Mouse (Mus musculus): ENCODE measurements around the gene Gm10491. TPM values are rescaled to one million over a fixed set of nuclear protein-coding genes. Genes with fewer than 3 reads are reported as not detected.
A peak's percentile ranks its signal among the peaks of the same experiment; 100 is the strongest.

The Gm10491 gene
- polyA plus RNA-seq, 2 experiments, result not detected

DNA sequence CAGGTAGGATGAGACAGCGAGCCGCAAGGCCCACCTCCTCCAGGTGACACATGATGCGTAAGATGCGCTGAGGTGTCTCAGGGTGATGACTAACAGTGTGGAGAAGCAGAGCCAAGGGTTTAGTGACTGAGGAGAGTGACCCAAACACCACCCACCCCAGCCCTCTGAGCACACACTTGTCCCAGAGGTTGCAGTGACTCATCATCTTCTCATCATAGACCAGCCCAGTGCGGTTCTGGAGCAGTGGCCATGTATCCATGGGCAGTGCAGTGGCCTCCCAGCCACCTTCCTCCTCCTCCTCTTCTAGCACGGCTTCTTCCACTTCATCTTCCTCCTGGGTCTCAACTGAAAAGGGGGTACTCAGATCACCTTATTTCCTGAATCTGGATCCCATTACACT is 30.0 kb upstream of the Gm10491 start:
- no peak for DNase-seq (ENCODE audit: low read depth in 3 of 3, low spot score in 3 of 3)
- Histone ChIP-seq H3K4me1 (replicated peaks; ENCODE audit: control insufficient read depth in 2 of 2, insufficient read depth in 2 of 2, low read length in 1 of 2) (no peaks in the 10 kb centered on the region), H3K36me3 (replicated peaks; ENCODE audit: control insufficient read depth, insufficient read depth, low read depth) (no peaks in the 10 kb centered on the region), H3K9me3 (ENCODE audit: control insufficient read depth, low read length) (no peaks in the 10 kb centered on the region), H3K4me3 (ENCODE audit: insufficient read depth in 1 of 2, low read depth in 2 of 2, low read length in 2 of 2) (no peak overlapping the region), H3K9ac (replicated peaks) (no peak overlapping the region), H3K27ac (no peak overlapping the region), H3K27me3 (ENCODE audit: control insufficient read depth, insufficient read depth, low read length) (no peaks in the 10 kb centered on the region), H3K4me2 (ENCODE audit: low read depth) (no peak overlapping the region)
- WGBS (ENCODE audit: insufficient replicate concordance), result 77% methylated on average over 6 of the region's 6 CpGs
- ATAC-seq (ENCODE audit: insufficient read depth), result no peak
- TF ChIP-seq EP300 (IDR thresholded peaks at IDR 0.05; ENCODE audit: low read depth) (no peak), CTCF (IDR thresholded peaks at IDR 0.05; ENCODE audit: low read depth) (no peak)

DNA sequence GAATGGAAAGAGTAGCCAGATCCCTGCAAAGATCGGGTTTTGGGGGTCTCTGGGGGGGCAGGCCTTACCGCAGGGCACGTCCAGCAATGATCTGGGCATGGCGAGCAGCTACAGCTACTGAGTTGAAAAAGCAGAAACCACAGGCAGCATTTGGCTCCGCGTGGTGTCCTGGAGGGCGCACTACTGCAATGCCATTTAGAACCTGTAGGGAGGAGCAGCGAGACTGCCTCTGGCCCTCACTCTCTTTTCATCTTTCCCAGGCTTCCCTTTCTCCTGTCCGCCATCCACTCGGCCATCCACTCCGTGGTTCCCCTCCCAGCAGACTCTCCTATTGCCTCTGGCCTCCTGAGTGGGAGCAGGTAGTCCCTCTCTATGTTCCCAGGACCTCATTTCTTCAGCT is 29.2 kb upstream of the Gm10491 start:
- Histone ChIP-seq H3K4me1 (replicated peaks; ENCODE audit: control insufficient read depth in 2 of 2, insufficient read depth in 2 of 2, low read length in 1 of 2) (no peaks in the 10 kb centered on the region), H3K4me2 (ENCODE audit: low read depth) (no peak overlapping the region), H3K4me3 (ENCODE audit: insufficient read depth in 1 of 2, low read depth in 2 of 2, low read length in 2 of 2) (no peak overlapping the region), H3K27me3 (ENCODE audit: control insufficient read depth, insufficient read depth, low read length) (no peaks in the 10 kb centered on the region), H3K27ac (no peak overlapping the region), H3K36me3 (replicated peaks; ENCODE audit: control insufficient read depth, insufficient read depth, low read depth) (no peaks in the 10 kb centered on the region), H3K9ac (replicated peaks) (no peak overlapping the region), H3K9me3 (ENCODE audit: control insufficient read depth, low read length) (no peaks in the 10 kb centered on the region)
- DNase-seq (ENCODE audit: low read depth in 3 of 3, low spot score in 3 of 3) (no peak), ATAC-seq (ENCODE audit: insufficient read depth) (no peak)
- TF ChIP-seq CTCF (IDR thresholded peaks at IDR 0.05; ENCODE audit: low read depth), result peak; percentile 68
- no peak for TF ChIP-seq EP300 (IDR thresholded peaks at IDR 0.05; ENCODE audit: low read depth)
- 36% methylated on average over 9 of the region's 11 CpGs for WGBS (ENCODE audit: insufficient replicate concordance)

DNA sequence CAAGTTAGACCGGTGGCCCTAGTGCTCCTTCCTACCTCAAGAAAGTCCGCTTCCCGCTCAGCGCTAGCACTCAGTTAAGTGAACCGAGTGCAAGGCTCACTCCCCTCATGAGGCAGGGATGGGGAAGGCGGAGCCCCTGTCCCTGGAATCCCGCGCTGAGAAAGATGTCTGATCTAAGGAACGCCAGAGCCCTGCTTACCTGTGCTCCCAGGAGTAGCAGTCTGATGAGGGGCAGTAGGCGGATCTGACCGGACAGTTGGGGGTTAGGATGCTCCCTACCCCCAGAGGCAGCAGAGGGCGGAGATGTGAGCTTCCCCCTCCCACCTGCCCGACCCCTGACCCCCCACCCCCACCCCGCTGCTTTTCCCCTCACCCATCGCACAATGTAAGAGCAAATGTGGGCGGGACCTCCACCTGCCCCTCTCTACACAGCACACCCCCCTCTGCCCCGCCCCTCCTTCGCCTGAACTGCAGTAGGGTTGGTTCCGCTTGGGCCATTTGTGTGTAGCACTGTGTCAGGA is 20.7 kb upstream of the Gm10491 start, which contains the start of gene Eras:
TSS of gene Eras (minus strand) at position 338 of the 521 bp plus-strand sequence.
- no peak within 1 kb of the TSS for H3K9ac ChIP-seq (replicated peaks)
- 18% methylated on average over 18 of the region's 19 CpGs for whole genome bisulfite sequencing (ENCODE audit: insufficient replicate concordance)

DNA sequence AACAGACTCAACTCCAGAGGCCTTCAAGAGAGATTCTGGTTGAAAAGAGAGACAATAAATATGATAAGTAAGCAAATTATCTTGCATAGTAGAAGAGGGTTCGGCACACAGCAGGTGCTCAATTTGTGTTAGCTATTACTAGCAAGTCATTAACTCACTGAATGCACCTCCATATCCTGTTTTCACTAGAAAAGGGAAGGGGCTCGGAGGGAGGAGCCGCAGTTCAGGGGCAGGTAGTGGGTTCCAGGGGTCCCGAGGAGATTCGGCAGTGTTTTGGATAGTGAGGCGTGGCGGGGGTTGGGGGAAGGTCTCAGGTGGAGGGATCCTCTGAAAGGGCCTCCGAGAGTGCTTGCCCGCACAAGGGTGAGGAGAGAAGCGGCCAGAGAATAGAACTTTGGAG is 19.5 kb upstream of the Gm10491 start:
- H3K36me3 ChIP-seq (replicated peaks; ENCODE audit: control insufficient read depth, insufficient read depth, low read depth), result no peaks in the 10 kb centered on the region
- H3K4me2 ChIP-seq (ENCODE audit: low read depth), result no peak overlapping the region
- no peaks in the 10 kb centered on the region for H3K4me1 ChIP-seq (replicated peaks; ENCODE audit: control insufficient read depth in 2 of 2, insufficient read depth in 2 of 2, low read length in 1 of 2)
- no peak for DNase-seq (ENCODE audit: low read depth in 3 of 3, low spot score in 3 of 3)
- 11% methylated on average over 10 of the region's 10 CpGs for WGBS (ENCODE audit: insufficient replicate concordance)
- no peak overlapping the region for H3K9ac ChIP-seq (replicated peaks)
- peaks cover 67% of the 10 kb centered on the region for H3K27me3 ChIP-seq (ENCODE audit: control insufficient read depth, insufficient read depth, low read length)
- H3K27ac ChIP-seq, result no peak overlapping the region
- no peaks in the 10 kb centered on the region for H3K9me3 ChIP-seq (ENCODE audit: control insufficient read depth, low read length)
- ATAC-seq (ENCODE audit: insufficient read depth), result no peak
- TF ChIP-seq CTCF (IDR thresholded peaks at IDR 0.05; ENCODE audit: low read depth), result no peak
- no peak for TF ChIP-seq EP300 (IDR thresholded peaks at IDR 0.05; ENCODE audit: low read depth)
- no peak overlapping the region for H3K4me3 ChIP-seq (ENCODE audit: insufficient read depth in 1 of 2, low read depth in 2 of 2, low read length in 2 of 2)

More for the DNA sequence above, 20.7 kb upstream of the Gm10491 start, which contains the start of gene Eras:
- ATAC-seq (ENCODE audit: insufficient read depth) (no peak), DNase-seq (ENCODE audit: low read depth in 3 of 3, low spot score in 3 of 3) (no peak)
- Histone ChIP-seq H3K4me3 (ENCODE audit: insufficient read depth in 1 of 2, low read depth in 2 of 2, low read length in 2 of 2) (no peak within 1 kb of the TSS), H3K9me3 (ENCODE audit: control insufficient read depth, low read length) (no peaks in the 10 kb centered on the region), H3K36me3 (replicated peaks; ENCODE audit: control insufficient read depth, insufficient read depth, low read depth) (no peaks in the 10 kb centered on the region), H3K4me1 (replicated peaks; ENCODE audit: control insufficient read depth in 2 of 2, insufficient read depth in 2 of 2, low read length in 1 of 2) (no peaks in the 10 kb centered on the region), H3K27me3 (ENCODE audit: control insufficient read depth, insufficient read depth, low read length) (peaks cover 55% of the 10 kb centered on the region), H3K27ac (no peak within 1 kb of the TSS), H3K4me2 (ENCODE audit: low read depth) (no peak within 1 kb of the TSS)
- no peak for TF ChIP-seq CTCF (IDR thresholded peaks at IDR 0.05; ENCODE audit: low read depth)
- TF ChIP-seq EP300 (IDR thresholded peaks at IDR 0.05; ENCODE audit: low read depth), result no peak

DNA sequence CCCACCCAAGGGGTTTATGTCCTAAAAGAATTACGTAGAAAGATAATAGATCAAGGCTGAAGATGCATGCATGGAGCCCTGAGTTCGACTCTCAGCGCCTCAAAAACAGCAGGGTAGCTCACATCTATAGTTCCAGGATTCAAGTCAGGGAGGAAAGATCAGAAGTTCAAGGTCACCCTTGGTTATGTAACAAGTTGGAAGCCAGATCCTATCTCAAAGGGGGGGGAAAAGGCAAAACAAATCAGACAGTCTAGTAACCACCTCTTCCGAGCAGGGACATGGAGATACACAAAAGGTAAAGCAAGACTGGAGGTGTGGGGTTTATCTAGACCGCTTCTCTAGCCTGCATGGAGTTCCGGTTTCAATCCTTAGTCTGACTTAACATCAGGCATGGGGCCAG is 18.6 kb upstream of the Gm10491 start:
- Histone ChIP-seq H3K27me3 (ENCODE audit: control insufficient read depth, insufficient read depth, low read length) (peaks cover 75% of the 10 kb centered on the region), H3K9ac (replicated peaks) (no peak overlapping the region), H3K4me3 (ENCODE audit: insufficient read depth in 1 of 2, low read depth in 2 of 2, low read length in 2 of 2) (no peak overlapping the region), H3K9me3 (ENCODE audit: control insufficient read depth, low read length) (no peaks in the 10 kb centered on the region), H3K4me1 (replicated peaks; ENCODE audit: control insufficient read depth in 2 of 2, insufficient read depth in 2 of 2, low read length in 1 of 2) (no peaks in the 10 kb centered on the region), H3K36me3 (replicated peaks; ENCODE audit: control insufficient read depth, insufficient read depth, low read depth) (no peaks in the 10 kb centered on the region), H3K27ac (no peak overlapping the region), H3K4me2 (ENCODE audit: low read depth) (no peak overlapping the region)
- TF ChIP-seq CTCF (IDR thresholded peaks at IDR 0.05; ENCODE audit: low read depth) (no peak), EP300 (IDR thresholded peaks at IDR 0.05; ENCODE audit: low read depth) (no peak)
- DNase-seq (ENCODE audit: low read depth in 3 of 3, low spot score in 3 of 3) (no peak), ATAC-seq (ENCODE audit: insufficient read depth) (no peak)
- WGBS (ENCODE audit: insufficient replicate concordance), result 51% methylated on average over 6 of the region's 6 CpGs
